Mouse (Mus musculus): ENCODE measurements around the gene 9330182O14Rik.

- TF ChIP-seq POLR2A (IDR thresholded peaks at IDR 0.05; ENCODE audit: borderline replicate concordance, control insufficient read depth, low read depth, low read length), result no peak
- no peak for TF ChIP-seq CTCF (IDR thresholded peaks at IDR 0.05; ENCODE audit: control insufficient read depth, insufficient read depth, low read length)
Observed at GRCm38 (mm10) chr15:40134152-40134792, at the start of gene 9330182O14Rik.
